Mouse (Mus musculus) left cerebral cortex, postnatal 10 days (tissue): Measurements from ENCODE around the gene Ano6. TPM values are rescaled to one million over a fixed set of nuclear protein-coding genes. Genes with fewer than 3 reads are reported as not detected.
A peak's percentile ranks its signal among the peaks of the same experiment; 100 is the strongest.

Experiments used
- DNase-seq, 2 experiments: peaks; one replicate each; pipeline ENCODE4 v3.0.0; 2021 to 2022; ENCODE audit warnings: low spot score in 2 of 2, mixed read lengths in 1 of 2; ENCODE audit errors: extremely low spot score in 1 of 2
- intact Hi-C: fragments of 180-260 bp; cut with DNase I; formaldehyde crosslinking; loops from one replicate; pipeline ENCODE4 v1.15.1; 2025
- total RNA-seq, 2 experiments: library from RNA; stranded (reverse); gene quantifications; 2 replicates each; pipeline ENCODE4 v1.2.3; 2021

Ano6 gene
- total RNA-seq, 2 experiments from 2014 or later: 20.5 to 25.1 TPM

DNA sequence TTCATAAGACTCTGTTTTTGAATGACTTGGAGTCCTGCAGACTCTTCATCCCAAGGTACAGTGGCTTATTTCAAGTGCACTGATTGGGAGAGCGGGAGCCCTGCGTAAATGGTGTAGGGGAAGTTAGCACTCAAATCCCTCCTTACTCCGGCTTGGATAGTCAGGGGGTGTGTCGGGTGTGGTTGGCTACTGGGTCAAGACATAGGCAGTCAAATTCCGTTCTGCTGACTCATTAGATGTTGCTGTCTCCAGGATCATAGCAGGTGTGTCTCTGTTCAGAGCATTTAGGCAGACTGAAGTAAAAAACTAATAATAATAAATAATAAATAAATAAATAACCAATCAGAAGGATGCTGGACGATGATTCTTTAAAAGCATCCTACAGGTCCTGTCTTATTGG lies 27.2 kb upstream of the Ano6 start:
- intact Hi-C loops: loop anchor here (10.0 kb wide), 1 partner anchor 521 kb away; the partner anchor contains the start of gene Arid2

GRCm38 (mm10) chr15:95765271-95765670 lies 25.4 kb upstream of the Ano6 start:
- no peak for DNase-seq
- intact Hi-C loops: loop anchor here (10.0 kb wide), 1 partner anchor 520 kb away; the partner anchor contains the start of gene Arid2

More for the DNA sequence above, 27.2 kb upstream of the Ano6 start:
- no peak for DNase-seq

DNA sequence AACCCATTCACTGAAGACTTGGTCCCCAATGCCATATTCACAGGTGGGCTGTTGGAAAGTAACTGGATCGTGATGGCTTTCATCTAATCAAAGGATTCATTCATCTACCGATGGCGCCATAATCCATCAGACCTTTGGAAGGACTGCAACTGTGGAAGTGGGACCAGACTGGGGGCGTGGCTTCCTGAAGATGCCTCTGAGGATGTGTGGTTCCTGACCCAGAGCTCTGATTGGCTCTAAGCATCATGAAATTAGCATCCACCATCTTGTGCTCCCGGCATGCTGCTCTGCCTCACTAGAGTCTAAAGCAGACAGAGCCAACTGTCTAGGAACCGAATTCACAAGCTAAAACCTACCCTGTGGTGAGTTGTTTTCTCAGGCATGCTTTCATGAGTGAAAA lies 24.7 kb upstream of the Ano6 start:
- intact Hi-C loops: loop anchor here (10.0 kb wide), 1 partner anchor 519 kb away; the partner anchor contains the start of gene Arid2
- DNase-seq: no peak

GRCm38 (mm10) chr15:95767825-95768224 lies 22.8 kb upstream of the Ano6 start:
- DNase-seq: no peak
- intact Hi-C loops: loop anchor here (10.0 kb wide), 1 partner anchor 517 kb away; the partner anchor contains the start of gene Arid2

DNA sequence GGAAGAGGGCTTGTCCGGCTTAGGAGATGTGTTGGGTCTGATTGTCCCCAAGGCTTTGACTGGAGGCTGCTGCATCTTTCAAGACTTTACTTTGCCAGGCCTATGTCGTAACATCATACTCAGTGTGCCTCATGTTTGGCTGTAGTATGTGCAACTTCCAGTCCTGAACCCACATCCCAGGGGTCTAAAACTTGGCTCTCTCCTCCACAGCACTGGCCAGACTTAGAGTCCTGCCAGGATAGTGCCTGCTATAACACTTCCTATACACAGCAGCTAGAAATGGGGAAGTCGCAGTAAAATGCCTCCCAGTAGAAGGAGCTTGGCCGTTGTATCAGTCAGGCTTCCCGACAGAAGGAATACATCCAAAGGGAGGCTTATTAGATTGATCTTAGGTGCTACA lies 21.9 kb upstream of the Ano6 start:
- intact Hi-C loops: loop anchor here (10.0 kb wide), 1 partner anchor 516 kb away; the partner anchor contains the start of gene Arid2

DNA sequence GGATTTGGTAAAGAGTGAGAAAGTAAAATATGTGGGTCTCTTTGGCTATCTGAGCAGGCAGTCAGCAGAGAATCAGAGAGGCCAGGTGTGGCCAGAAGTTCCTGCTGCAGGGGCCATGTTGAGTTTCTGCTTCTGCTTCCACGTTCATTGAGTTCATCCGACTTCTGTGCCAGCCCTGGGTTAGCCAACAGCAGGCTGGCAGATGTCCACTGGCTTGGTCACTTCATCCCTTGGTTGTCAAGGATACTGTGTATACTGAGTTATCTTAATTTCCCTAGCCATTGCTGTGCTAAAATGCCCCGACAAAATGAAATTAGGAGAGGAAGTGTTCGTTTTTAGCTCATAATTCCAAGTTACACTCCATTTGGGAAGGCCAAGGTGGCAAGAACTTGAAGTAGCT lies 21.1 kb upstream of the Ano6 start:
- intact Hi-C loops: loop anchor here (10.0 kb wide), 1 partner anchor 515 kb away; the partner anchor contains the start of gene Arid2

More for the DNA sequence above, 21.9 kb upstream of the Ano6 start:
- DNase-seq: no peak

DNA sequence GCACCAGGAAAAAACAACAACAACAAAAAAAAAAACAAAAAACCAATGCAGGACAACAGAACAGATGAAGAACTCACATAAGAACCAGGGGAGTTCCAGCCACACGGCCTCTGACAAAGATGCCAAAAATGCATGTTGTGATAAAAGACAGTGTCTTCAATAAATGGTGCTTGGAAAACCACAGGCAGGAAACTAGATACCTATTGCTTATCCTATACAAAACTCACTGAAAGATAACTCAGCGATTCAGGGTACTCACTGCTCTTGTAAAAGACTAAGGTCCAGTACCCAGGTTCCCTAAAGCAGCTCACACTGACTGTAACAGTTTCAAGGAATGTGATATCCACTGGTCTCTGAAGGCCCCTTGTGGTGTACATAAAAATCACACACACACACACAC lies 20.3 kb upstream of the Ano6 start:
- intact Hi-C loops: no loop called here
- no peak for DNase-seq

More for the DNA sequence above, 21.1 kb upstream of the Ano6 start:
- DNase-seq: no peak

DNA sequence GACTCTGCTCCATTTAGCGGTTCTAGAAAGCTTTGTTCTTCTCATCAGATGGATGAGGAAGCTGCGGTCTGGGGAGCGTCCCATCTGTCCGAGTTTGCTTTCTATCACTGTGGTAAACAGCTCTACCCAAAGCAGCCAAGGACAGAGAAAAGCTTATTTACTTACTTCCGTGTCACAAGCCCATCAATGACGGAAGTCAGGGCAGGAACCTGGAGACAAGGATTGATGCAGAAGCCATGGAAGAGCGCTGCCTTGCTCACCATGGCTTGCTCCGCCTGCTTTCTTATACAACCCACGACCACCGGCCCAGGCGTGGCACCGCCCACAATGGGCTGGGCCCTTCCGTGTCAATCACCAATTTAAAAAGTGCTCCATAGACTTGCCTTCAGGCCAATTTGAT lies 18.3 kb upstream of the Ano6 start:
- no peak for DNase-seq

DNA sequence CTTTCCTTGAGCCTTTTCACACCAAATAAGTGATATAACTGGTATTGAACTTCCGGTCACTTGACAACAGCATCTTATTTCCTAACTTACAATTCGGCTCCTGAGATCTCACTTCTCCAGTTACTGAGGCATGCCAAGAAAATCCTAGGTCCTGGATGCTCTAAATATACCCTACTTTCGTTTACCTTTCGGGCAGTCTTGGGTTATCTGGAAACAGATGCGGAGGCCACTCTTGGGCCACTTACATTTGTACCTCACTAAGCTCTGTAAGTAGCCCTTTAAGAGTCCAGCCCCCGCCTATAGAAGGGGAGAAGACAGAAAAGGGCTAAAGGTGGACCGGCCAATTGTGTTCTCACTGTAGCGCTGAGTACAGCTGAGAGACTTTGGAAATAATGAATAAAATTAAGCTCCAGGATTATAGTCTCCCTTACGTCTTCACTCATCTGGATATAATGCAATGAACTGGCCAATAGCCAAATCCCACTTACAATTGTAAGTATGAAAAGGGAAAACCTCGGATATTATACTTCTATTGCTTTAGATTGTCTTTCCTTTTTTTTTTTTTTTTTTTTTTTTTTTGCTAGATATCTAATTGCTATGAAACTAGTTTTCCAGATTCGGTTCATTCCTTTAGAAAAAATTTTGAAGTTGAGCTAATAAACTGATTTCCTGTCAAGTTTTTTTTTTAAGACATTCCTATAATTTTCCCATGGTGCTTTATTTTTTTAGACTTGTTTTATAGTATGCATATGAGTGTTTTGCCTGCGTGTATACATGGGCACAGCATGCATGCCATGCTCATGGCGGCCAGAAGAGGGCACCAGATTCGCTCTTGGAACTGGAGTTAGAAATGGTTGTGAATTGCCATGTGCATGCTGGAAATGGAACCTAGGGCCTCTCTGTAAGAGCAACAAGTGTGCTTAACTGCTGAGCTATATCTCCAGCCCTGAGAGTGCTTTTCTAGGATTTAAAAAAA lies 17.5 kb upstream of the Ano6 start:
- peak in 1 of 2 experiments; percentile 61 for DNase-seq
- intact Hi-C loops: no loop called here

More for the DNA sequence above, 18.3 kb upstream of the Ano6 start:
- intact Hi-C loops: no loop called here

- DNase-seq: no peak
- intact Hi-C loops: no loop called here
These were observed 16.4 kb upstream of the Ano6 start for GRCm38 (mm10) chr15:95774197-95774596.

GRCm38 (mm10) chr15:95774674-95775414 lies 15.8 kb upstream of the Ano6 start:
- DNase-seq: no peak
- intact Hi-C loops: no loop called here

- no peak for DNase-seq
- intact Hi-C loops: no loop called here
These were observed 12.9 kb upstream of the Ano6 start for GRCm38 (mm10) chr15:95777743-95778142.

- DNase-seq: no peak
- intact Hi-C loops: no loop called here
These were observed 11.9 kb upstream of the Ano6 start for GRCm38 (mm10) chr15:95778710-95779109.

DNA sequence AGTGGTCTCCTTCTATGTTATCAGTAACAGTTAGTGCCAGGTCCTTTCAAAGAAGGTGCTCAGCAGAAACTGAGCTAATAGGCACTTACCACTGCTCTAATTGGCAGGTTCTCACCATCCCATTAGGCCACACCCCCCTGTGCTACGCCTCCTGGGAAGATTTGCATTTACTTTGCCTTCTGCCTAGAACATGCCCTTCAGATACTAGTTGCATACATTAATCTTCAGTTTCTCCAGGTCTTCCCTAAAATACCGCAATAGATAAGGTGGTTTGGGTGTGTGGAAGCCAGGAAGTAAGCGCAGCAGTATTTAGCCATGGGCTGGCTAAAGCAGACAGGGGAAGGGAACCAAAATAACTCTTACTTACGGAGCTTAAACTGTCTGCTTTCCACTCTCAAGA lies 4.0 kb upstream of the Ano6 start:
- DNase-seq: no peak
- intact Hi-C loops: no loop called here

DNA sequence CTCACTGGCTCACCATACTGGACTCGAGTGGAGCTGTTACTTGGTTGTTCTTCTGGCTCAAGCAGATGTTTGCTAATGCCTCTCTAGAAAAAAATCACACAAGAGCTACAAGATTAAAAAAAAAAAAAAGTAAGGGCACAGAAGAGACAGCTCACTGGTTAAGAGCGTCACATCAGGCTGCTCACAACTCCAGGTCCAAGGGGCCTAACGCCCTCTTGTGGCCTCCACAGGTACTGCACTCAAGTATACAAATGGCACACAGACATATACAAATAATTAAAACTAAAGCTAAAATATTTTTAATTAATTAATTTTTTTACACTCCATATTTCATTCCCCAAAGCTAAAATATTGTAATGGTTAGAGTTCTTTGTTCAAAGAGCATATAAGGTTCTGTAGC lies 3.1 kb upstream of the Ano6 start:
- DNase-seq: no peak
- intact Hi-C loops: no loop called here

DNA sequence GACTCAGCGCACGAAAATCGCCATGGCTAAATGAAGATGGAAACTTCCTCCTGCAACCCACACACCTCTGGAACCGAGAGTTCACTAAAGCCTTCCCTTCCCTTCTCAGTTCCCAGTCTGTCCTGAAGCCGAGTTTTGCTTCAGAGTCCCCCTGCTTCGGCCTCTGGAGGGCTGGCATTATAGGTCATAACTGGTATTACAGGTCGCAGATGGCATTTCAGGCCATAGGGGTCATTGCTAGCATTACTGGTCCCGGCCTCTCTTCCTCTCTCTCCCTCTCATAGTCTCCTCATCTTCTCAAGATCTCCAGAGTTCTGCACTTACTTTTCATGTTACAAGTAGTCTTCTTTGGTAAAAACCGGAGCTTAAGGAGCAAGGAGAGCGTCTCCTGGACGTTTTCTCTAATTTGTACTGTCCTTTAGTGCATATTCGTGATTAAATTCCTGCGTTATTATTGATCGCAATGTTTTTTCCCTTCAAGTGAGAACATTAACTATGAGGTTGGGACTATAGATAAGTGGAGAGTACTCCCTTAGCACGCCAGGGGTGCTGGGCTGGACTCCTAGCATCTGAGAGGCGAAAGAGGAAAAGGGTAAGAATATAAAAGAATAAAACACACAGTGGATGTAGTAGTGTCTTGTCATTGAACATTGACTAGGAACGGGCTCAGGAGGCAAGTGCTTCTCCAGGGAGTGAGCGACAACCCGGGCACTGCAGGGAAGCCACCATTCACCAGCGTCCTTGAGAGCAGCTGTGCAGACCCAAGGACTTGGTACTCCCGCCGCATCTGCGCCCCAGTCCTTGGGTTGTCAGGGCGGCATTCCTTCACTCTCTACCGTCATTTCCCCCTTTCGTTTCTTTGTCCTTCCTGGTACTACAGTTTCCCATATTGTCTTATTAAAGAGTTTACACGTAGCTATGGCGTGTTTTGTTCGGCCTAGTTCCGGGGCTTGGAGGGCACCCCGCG lies 798 bp upstream of the Ano6 start:
- intact Hi-C loops: loop anchor here (10.0 kb wide), 1 partner anchor 495 kb away; the partner anchor contains the start of gene Arid2

GRCm38 (mm10) chr15:95791141-95791791 lies 623 bp downstream of the Ano6 start:
- intact Hi-C loops: loop anchor here (10.0 kb wide), 1 partner anchor 494 kb away; the partner anchor contains the start of gene Arid2
- DNase-seq: no peak

More for the DNA sequence above, 798 bp upstream of the Ano6 start:
- DNase-seq: peak in 1 of 2 experiments; percentile 50
